Mouse (Mus musculus): ENCODE measurements around the gene Tmcc3. TPM values are rescaled to one million over a fixed set of nuclear protein-coding genes. Genes with fewer than 3 reads are reported as not detected.

The Tmcc3 gene
- total and polyA plus RNA-seq, 3 experiments: 15.3 to 35.1 (median 29.8) TPM

GRCm38 (mm10) chr10:94463410-94463809 lies 151.7 kb downstream of the Tmcc3 start:
- DNase-seq: no peak
- peaks cover 13% of the 10 kb centered on the region for H3K36me3 ChIP-seq (ENCODE audit: control insufficient read depth, insufficient read depth, low read length)
- no peak overlapping the region for H3K4me3 ChIP-seq
- H3K9ac ChIP-seq (ENCODE audit: low read depth, low read length): no peak overlapping the region
- 75% methylated on average over 2 of the region's 2 CpGs for WGBS
- TF ChIP-seq POLR2A (IDR thresholded peaks at IDR 0.05; ENCODE audit: insufficient read depth, low read depth, low read length): no peak
- TF ChIP-seq CTCF (IDR thresholded peaks at IDR 0.05): no peak
- no peak for TF ChIP-seq EP300 (IDR thresholded peaks at IDR 0.05; ENCODE audit: insufficient read depth, low read depth, low read length)
- peak overlapping the region; percentile 91 for H3K27ac ChIP-seq
- H3K79me2 ChIP-seq (replicated peaks; ENCODE audit: control insufficient read depth, insufficient read depth, low read length): no peaks in the 10 kb centered on the region
- no peaks in the 10 kb centered on the region for H3K27me3 ChIP-seq (ENCODE audit: control insufficient read depth, insufficient read depth, low read length)
- intact Hi-C loops (cut with DNase I): loop anchor here (2.0 kb wide), 3 partner anchors 17 to 51 kb away; no protein-coding TSS in a partner anchor
- peaks cover 29% of the 10 kb centered on the region for H3K4me1 ChIP-seq (ENCODE audit: control insufficient read depth, insufficient read depth, low read length)

DNA sequence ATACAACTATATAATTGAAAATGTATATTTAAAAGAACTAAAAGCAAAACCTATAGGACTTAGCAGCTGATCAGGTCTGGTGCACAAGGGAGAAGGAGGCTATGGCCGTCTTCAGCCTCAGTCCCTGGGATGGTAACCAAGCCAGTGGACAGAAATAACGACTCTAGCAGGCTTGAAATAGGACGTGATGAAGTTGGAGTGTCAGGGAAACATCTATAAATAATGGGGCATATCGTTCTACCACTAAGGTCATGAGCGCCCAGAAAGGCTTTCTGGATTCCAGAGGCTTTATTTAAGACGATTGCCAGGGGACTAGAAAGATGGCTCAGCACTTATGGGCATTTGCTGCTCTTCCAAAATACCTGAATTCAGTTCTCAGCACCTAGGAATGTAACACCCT lies 153.9 kb downstream of the Tmcc3 start:
- H3K4me3 ChIP-seq: no peak overlapping the region
- H3K27ac ChIP-seq: peak overlapping the region; percentile 81
- DNase-seq: no peak
- H3K79me2 ChIP-seq (replicated peaks; ENCODE audit: control insufficient read depth, insufficient read depth, low read length): no peaks in the 10 kb centered on the region
- H3K4me1 ChIP-seq (ENCODE audit: control insufficient read depth, insufficient read depth, low read length): peaks cover 26% of the 10 kb centered on the region
- H3K36me3 ChIP-seq (ENCODE audit: control insufficient read depth, insufficient read depth, low read length): peaks cover 13% of the 10 kb centered on the region
- H3K27me3 ChIP-seq (ENCODE audit: control insufficient read depth, insufficient read depth, low read length): no peaks in the 10 kb centered on the region
- 49% methylated on average over 6 of the region's 6 CpGs for WGBS
- TF ChIP-seq EP300 (IDR thresholded peaks at IDR 0.05; ENCODE audit: insufficient read depth, low read depth, low read length) (no peak), POLR2A (IDR thresholded peaks at IDR 0.05; ENCODE audit: insufficient read depth, low read depth, low read length) (no peak), CTCF (IDR thresholded peaks at IDR 0.05) (no peak)
- H3K9ac ChIP-seq (ENCODE audit: low read depth, low read length): no peak overlapping the region
- intact Hi-C loops (cut with DNase I): no loop called here

DNA sequence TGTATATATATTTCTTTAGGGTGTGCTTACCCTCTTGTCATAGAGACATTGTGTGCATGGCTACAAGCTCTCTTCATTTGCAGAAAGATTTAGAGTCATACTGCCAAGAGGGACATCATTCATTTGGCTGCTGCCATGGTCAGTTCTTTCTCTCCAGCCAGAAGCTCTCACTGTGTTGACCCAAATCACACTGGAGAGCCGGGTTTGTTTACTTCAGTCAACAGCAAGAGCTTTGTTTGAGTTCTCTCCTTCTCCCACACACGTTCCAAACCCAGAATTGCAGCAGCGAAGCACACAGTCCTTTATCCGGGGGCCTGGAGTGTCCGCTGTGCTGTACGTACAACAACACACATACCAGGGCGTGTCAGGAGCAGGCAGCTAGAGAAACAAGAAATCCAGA lies 154.6 kb downstream of the Tmcc3 start:
- H3K4me1 ChIP-seq (ENCODE audit: control insufficient read depth, insufficient read depth, low read length): peaks cover 26% of the 10 kb centered on the region
- peaks cover 13% of the 10 kb centered on the region for H3K36me3 ChIP-seq (ENCODE audit: control insufficient read depth, insufficient read depth, low read length)
- H3K79me2 ChIP-seq (replicated peaks; ENCODE audit: control insufficient read depth, insufficient read depth, low read length): no peaks in the 10 kb centered on the region
- 47% methylated on average over 7 of the region's 7 CpGs for WGBS
- intact Hi-C loops (cut with DNase I): no loop called here
- no peak overlapping the region for H3K4me3 ChIP-seq
- TF ChIP-seq POLR2A (IDR thresholded peaks at IDR 0.05; ENCODE audit: insufficient read depth, low read depth, low read length) (no peak), EP300 (IDR thresholded peaks at IDR 0.05; ENCODE audit: insufficient read depth, low read depth, low read length) (no peak)
- H3K9ac ChIP-seq (ENCODE audit: low read depth, low read length): peak overlapping the region; percentile 50; the same call in 1 of the 2 replicates
- H3K27ac ChIP-seq: peak overlapping the region; percentile 81
- no peaks in the 10 kb centered on the region for H3K27me3 ChIP-seq (ENCODE audit: control insufficient read depth, insufficient read depth, low read length)
- DNase-seq: peak; percentile 34 to 41

GRCm38 (mm10) chr10:94471487-94471886 lies 159.7 kb downstream of the Tmcc3 start:
- H3K27ac ChIP-seq: no peak overlapping the region
- peaks cover 2% of the 10 kb centered on the region for H3K4me1 ChIP-seq (ENCODE audit: control insufficient read depth, insufficient read depth, low read length)
- H3K27me3 ChIP-seq (ENCODE audit: control insufficient read depth, insufficient read depth, low read length): no peaks in the 10 kb centered on the region
- no peaks in the 10 kb centered on the region for H3K79me2 ChIP-seq (replicated peaks; ENCODE audit: control insufficient read depth, insufficient read depth, low read length)
- intact Hi-C loops (cut with DNase I): no loop called here
- WGBS: 74% methylated on average over 8 of the region's 8 CpGs
- H3K4me3 ChIP-seq: no peak overlapping the region
- H3K9ac ChIP-seq (ENCODE audit: low read depth, low read length): no peak overlapping the region
- no peak for TF ChIP-seq EP300 (IDR thresholded peaks at IDR 0.05; ENCODE audit: insufficient read depth, low read depth, low read length)
- TF ChIP-seq POLR2A (IDR thresholded peaks at IDR 0.05; ENCODE audit: insufficient read depth, low read depth, low read length): no peak
- TF ChIP-seq CTCF (IDR thresholded peaks at IDR 0.05): no peak
- no peak for DNase-seq
- no peaks in the 10 kb centered on the region for H3K36me3 ChIP-seq (ENCODE audit: control insufficient read depth, insufficient read depth, low read length)

DNA sequence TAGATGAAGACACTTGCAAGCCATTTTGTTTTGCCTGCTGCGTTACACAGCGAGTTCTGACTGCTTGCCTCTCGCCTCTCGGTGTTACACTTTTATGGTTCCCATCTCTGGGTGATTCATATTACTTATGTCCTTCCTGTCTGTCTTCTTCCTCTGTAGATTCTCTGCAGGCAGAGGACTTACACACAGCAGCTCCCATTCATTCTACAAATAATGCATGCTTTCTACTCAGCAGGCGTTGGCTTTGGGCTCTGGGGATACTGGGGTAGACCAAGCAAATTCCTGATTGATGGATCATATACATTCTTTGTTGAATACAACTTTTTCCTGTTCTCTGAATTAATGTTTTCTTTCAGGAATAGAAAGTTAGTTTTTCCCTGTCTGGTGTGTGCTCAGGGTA lies 161.8 kb downstream of the Tmcc3 start:
- no peaks in the 10 kb centered on the region for H3K27me3 ChIP-seq (ENCODE audit: control insufficient read depth, insufficient read depth, low read length)
- no peaks in the 10 kb centered on the region for H3K79me2 ChIP-seq (replicated peaks; ENCODE audit: control insufficient read depth, insufficient read depth, low read length)
- no peak overlapping the region for H3K4me3 ChIP-seq
- TF ChIP-seq CTCF (IDR thresholded peaks at IDR 0.05): no peak
- no peak for TF ChIP-seq POLR2A (IDR thresholded peaks at IDR 0.05; ENCODE audit: insufficient read depth, low read depth, low read length)
- TF ChIP-seq EP300 (IDR thresholded peaks at IDR 0.05; ENCODE audit: insufficient read depth, low read depth, low read length): no peak
- no peaks in the 10 kb centered on the region; the same call in 1 of the 2 replicates for H3K4me1 ChIP-seq (ENCODE audit: control insufficient read depth, insufficient read depth, low read length)
- no peaks in the 10 kb centered on the region for H3K36me3 ChIP-seq (ENCODE audit: control insufficient read depth, insufficient read depth, low read length)
- no peak for DNase-seq
- no peak overlapping the region for H3K9ac ChIP-seq (ENCODE audit: low read depth, low read length)
- no peak overlapping the region for H3K27ac ChIP-seq
- intact Hi-C loops (cut with DNase I): no loop called here
- 80% methylated on average over 5 of the region's 5 CpGs for WGBS

GRCm38 (mm10) chr10:94474185-94474584 lies 162.4 kb downstream of the Tmcc3 start:
- H3K79me2 ChIP-seq (replicated peaks; ENCODE audit: control insufficient read depth, insufficient read depth, low read length): no peaks in the 10 kb centered on the region
- H3K27me3 ChIP-seq (ENCODE audit: control insufficient read depth, insufficient read depth, low read length): no peaks in the 10 kb centered on the region
- DNase-seq: no peak
- no peak overlapping the region for H3K9ac ChIP-seq (ENCODE audit: low read depth, low read length)
- 85% methylated on average over 5 of the region's 5 CpGs for WGBS
- intact Hi-C loops (cut with DNase I): no loop called here
- H3K27ac ChIP-seq: no peak overlapping the region
- TF ChIP-seq POLR2A (IDR thresholded peaks at IDR 0.05; ENCODE audit: insufficient read depth, low read depth, low read length): no peak
- no peak for TF ChIP-seq EP300 (IDR thresholded peaks at IDR 0.05; ENCODE audit: insufficient read depth, low read depth, low read length)
- TF ChIP-seq CTCF (IDR thresholded peaks at IDR 0.05): no peak
- H3K36me3 ChIP-seq (ENCODE audit: control insufficient read depth, insufficient read depth, low read length): no peaks in the 10 kb centered on the region
- no peak overlapping the region for H3K4me3 ChIP-seq
- H3K4me1 ChIP-seq (ENCODE audit: control insufficient read depth, insufficient read depth, low read length): no peaks in the 10 kb centered on the region; the same call in 1 of the 2 replicates
